Comparison of ENCODE assay signal across 10 mouse cellular contexts in genomic region chr12:104472218-104472525, GRCm38 (mm10). TPM values are rescaled to one million over a fixed set of nuclear protein-coding genes. Genes with fewer than 3 reads are reported as not detected.
DNase-seq lines count a peak whose midpoint lies in the region; ATAC-seq and TF ChIP-seq lines count a peak whose summit lies in the region.
"Had no signal": no experiment of that assay in that cellular context is flagged by ENCODE, and none has a peak within 500 bp of the region (broad histone marks: within the 10 kb centered on the region; RNA-seq: fewer than 3 reads in every experiment).

No protein-coding gene starts in this region.

- no peaks in the 10 kb centered on the region for H3K36me3 ChIP-seq in heart, embryonic 13.5 days
- H3K36me3 ChIP-seq in G1E (replicated peaks) = no peaks in the 10 kb centered on the region
- no peaks in the 10 kb centered on the region for H3K36me3 ChIP-seq in hindbrain, embryonic 12.5 days
- H3K36me3 ChIP-seq in midbrain, embryonic 11.5 days (ENCODE audit: control insufficient read depth, insufficient read depth, low read length) = no peaks in the 10 kb centered on the region

- peak overlapping the region; percentile 91 for H3K4me2 ChIP-seq in heart, embryonic 13.5 days
- peak overlapping the region; percentile 67 for H3K4me2 ChIP-seq in hindbrain, embryonic 12.5 days (replicated peaks)
- H3K4me2 ChIP-seq in midbrain, embryonic 11.5 days = peak overlapping the region; percentile 76; the same call in 1 of the 2 replicates

- H3K4me1 ChIP-seq in heart, embryonic 13.5 days = peaks cover 44% of the 10 kb centered on the region
- no peaks in the 10 kb centered on the region for H3K4me1 ChIP-seq in G1E (ENCODE audit: insufficient read depth, low read depth, low read length)
- peaks cover 33% of the 10 kb centered on the region for H3K4me1 ChIP-seq in hindbrain, embryonic 12.5 days
- H3K4me1 ChIP-seq in midbrain, embryonic 11.5 days (ENCODE audit: control insufficient read depth, insufficient read depth, low read length) = peaks cover 27% of the 10 kb centered on the region

- peaks cover 89% of the 10 kb centered on the region for H3K27me3 ChIP-seq in heart, embryonic 13.5 days (replicated peaks)
- H3K27me3 ChIP-seq in G1E (ENCODE audit: insufficient read depth, low read length) = no peaks in the 10 kb centered on the region; the same call in 1 of the 2 replicates
- H3K27me3 ChIP-seq in hindbrain, embryonic 12.5 days = peaks cover 90% of the 10 kb centered on the region
- H3K27me3 ChIP-seq in midbrain, embryonic 11.5 days (ENCODE audit: control insufficient read depth, insufficient read depth, low read length) = peaks cover 98% of the 10 kb centered on the region

- H3K27ac ChIP-seq in heart, embryonic 13.5 days (replicated peaks) = no peak overlapping the region
- no peak overlapping the region for H3K27ac ChIP-seq in hindbrain, embryonic 12.5 days
- H3K27ac ChIP-seq in midbrain, embryonic 11.5 days (ENCODE audit: low read depth, low read length) = no peak overlapping the region

- H3K4me3 ChIP-seq in heart, embryonic 13.5 days = peak overlapping the region; percentile 65
- peak overlapping the region; percentile 5; the same call in 1 of the 2 replicates for H3K4me3 ChIP-seq in G1E (ENCODE audit: low read depth, low read length)
- H3K4me3 ChIP-seq in hindbrain, embryonic 12.5 days = peak overlapping the region; percentile 44
- H3K4me3 ChIP-seq in midbrain, embryonic 11.5 days (ENCODE audit: low read depth, low read length) = no peak overlapping the region
- H3K4me3 ChIP-seq: myocyte had no signal

- H3K9ac ChIP-seq in heart, embryonic 13.5 days = 0 out of 2 replicates have a peak overlapping the region, but pooled peaks have one; percentile 10
- no peak overlapping the region for H3K9ac ChIP-seq in hindbrain, embryonic 12.5 days
- no peak overlapping the region for H3K9ac ChIP-seq in midbrain, embryonic 11.5 days (ENCODE audit: low read length)

- no peak for DNase-seq in heart, adult 8-10 months (ENCODE audit: low spot score)
- no peak for DNase-seq in G1E (ENCODE audit: low spot score)
- DNase-seq in midbrain, embryonic 11.5 days (ENCODE audit: low spot score, missing footprints) = no peak
- DNase-seq in thymus, adult 18-20 months = no peak
- DNase-seq in gastrocnemius, adult 8-10 months (ENCODE audit: low spot score in 2 of 2) = no peak
- no peak for DNase-seq in right cerebral cortex, postnatal 36 days (ENCODE audit: low spot score in 2 of 2)
- DNase-seq: adrenal gland, postnatal 14 days had no signal

- no peak for TF ChIP-seq CTCF in G1E (IDR thresholded peaks at IDR 0.05; ENCODE audit: low read depth, low read length)

- ATAC-seq in heart, embryonic 13.5 days (ENCODE audit: extremely low read depth, insufficient number of reproducible peaks, low FRiP score, low TSS enrichment) = no peak
- ATAC-seq in G1E (ENCODE audit: extremely low read depth, insufficient number of reproducible peaks, low FRiP score, poor library complexity, severe bottlenecking) = no peak
- no peak for ATAC-seq in hindbrain, embryonic 12.5 days (ENCODE audit: low FRiP score)
- ATAC-seq in midbrain, embryonic 11.5 days (ENCODE audit: low FRiP score) = no peak

- H3K9me3 ChIP-seq in heart, embryonic 13.5 days = no peaks in the 10 kb centered on the region
- peaks cover 83% of the 10 kb centered on the region for H3K9me3 ChIP-seq in G1E (replicated peaks)
- no peaks in the 10 kb centered on the region for H3K9me3 ChIP-seq in hindbrain, embryonic 12.5 days (replicated peaks)
- no peaks in the 10 kb centered on the region for H3K9me3 ChIP-seq in midbrain, embryonic 11.5 days (ENCODE audit: control insufficient read depth, low read length)

- WGBS in heart, embryonic 13.5 days = 1% methylated on average over 25 of the region's 25 CpGs
- WGBS in hindbrain, embryonic 12.5 days = 1% methylated on average over 25 of the region's 25 CpGs
- WGBS in midbrain, embryonic 11.5 days = 1% methylated on average over 25 of the region's 25 CpGs

RNA-seq across cellular contexts. Expression of gene Gsc, which starts 1.0 kb away (rescaled TPM):
- 0.27 and 0.56 TPM in 2 replicates for polyA plus RNA-seq in heart, embryonic 13.5 days (2015; fragmentation: Nextera tagmentation; extraction: Ambion mirVana)
- total RNA-seq in heart, adult 8-10 months (2022) = not detected
- not detected in 2 replicates for total RNA-seq in G1E (2014; fragmentation: Nextera tagmentation)
- total RNA-seq in G1E (2017) = not detected in 2 replicates
- polyA plus RNA-seq in G1E (2012) = not detected in 2 replicates
- polyA plus RNA-seq in hindbrain, embryonic 12.5 days (2016; fragmentation: Nextera tagmentation; extraction: Ambion mirVana) = 1.5 and 1.8 TPM in 2 replicates
- polyA plus RNA-seq in midbrain, embryonic 11.5 days (2014; fragmentation: Nextera tagmentation; extraction: Ambion mirVana) = 0.17 and 0.59 TPM in 2 replicates
- not detected for total RNA-seq in gastrocnemius, adult 8-10 months (2022)
- total RNA-seq: adrenal gland, postnatal 14 days had no signal
- polyA plus RNA-seq: myocyte had no signal
